Mouse (Mus musculus) bone marrow, adult 2 months (tissue): ENCODE measurements around the gene 1700003F12Rik. TPM values are rescaled to one million over a fixed set of nuclear protein-coding genes. Genes with fewer than 3 reads are reported as not detected.

Source experiments
- H3K27ac ChIP-seq: fragments of 200-500 bp; 2 replicates; pipeline ENCODE4 v1.5.1; 2012; ENCODE audit warnings: low read depth, mild to moderate bottlenecking, control low read depth, inconsistent platforms, low read length; ENCODE audit not compliant: control insufficient read depth, poor library complexity, insufficient read depth
- H3K4me1 ChIP-seq: fragments of 200-500 bp; 2 replicates; pipeline ENCODE4 v1.6.1; 2011; ENCODE audit warnings: low read length; ENCODE audit not compliant: control insufficient read depth, insufficient read depth
- H3K4me3 ChIP-seq: fragments of 200-500 bp; replicated peaks from 2 replicates; pipeline ENCODE3; 2011; ENCODE audit warnings: mild to moderate bottlenecking, low read depth, low read length, control low read depth; ENCODE audit not compliant: control insufficient read depth
- CTCF ChIP-seq: fragments of 200-500 bp; IDR thresholded peaks from 2 replicates; pipeline ENCODE4 v1.5.1; 2011; ENCODE audit warnings: low read length, control low read depth; ENCODE audit not compliant: control insufficient read depth, insufficient read depth
- POLR2A ChIP-seq: fragments of 200-500 bp; IDR thresholded peaks from 2 replicates; pipeline ENCODE4 v1.6.1; 2011; ENCODE audit warnings: low read depth, mild to moderate bottlenecking, control low read depth, low read length, borderline replicate concordance; ENCODE audit not compliant: control insufficient read depth
- WGBS: fragments of 180-500 bp; shearing (Covaris S2); methylation state at CpG from one replicate; pipeline ENCODE4 v1.1.7; 2018; 5-methylcytosine and 5-hydroxymethylcytosine counted together
- polyA plus RNA-seq: library from polyadenylated mRNA; stranded (reverse); fragments of >200 nt; gene quantifications from 2 replicates; pipeline ENCODE4 v1.2.4, GENCODE M21; 2011; ENCODE audit warnings: low replicate concordance; ENCODE audit not compliant: missing spikeins, insufficient read depth, insufficient read length

1700003F12Rik gene
- polyA plus RNA-seq, 1 experiment = not detected

DNA sequence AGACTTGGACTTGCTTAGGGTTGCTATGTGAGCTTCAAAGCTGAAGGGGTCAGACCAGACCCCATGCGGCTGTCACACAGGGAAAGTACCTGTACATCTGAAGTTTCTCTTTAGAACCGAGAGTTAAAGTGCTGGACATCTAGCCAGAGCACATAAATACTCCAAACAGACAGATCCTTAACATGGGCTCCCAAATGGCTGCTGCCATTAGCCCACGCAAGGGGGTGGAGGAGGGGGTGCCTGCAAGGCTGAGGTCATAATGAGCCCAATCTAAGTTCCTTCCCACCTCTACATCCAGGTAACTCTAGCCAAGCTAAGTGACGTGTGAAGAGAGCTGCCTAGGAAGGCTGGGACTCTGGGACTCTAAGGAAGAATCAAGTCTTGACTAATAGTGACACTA, 4.6 kb downstream of the 1700003F12Rik start, which contains the start of gene Actl10:
Gene Actl10, plus strand, starts transcription at position 301 of the 400 bp plus-strand sequence.
- WGBS = 76% methylated on average over 4 of the region's 4 CpGs
- TF ChIP-seq POLR2A = no peak
- no peak for TF ChIP-seq CTCF
- H3K4me1 ChIP-seq = peaks cover 2% of the 10 kb centered on the region; the same call in 1 of the 2 replicates
- H3K4me3 ChIP-seq = peak within 1 kb of the TSS; percentile 41
- H3K27ac ChIP-seq = no peak within 1 kb of the TSS; the same call in 1 of the 2 replicates

- H3K4me1 ChIP-seq = peaks cover 2% of the 10 kb centered on the region; the same call in 1 of the 2 replicates
- WGBS = 55% methylated on average over 21 of the region's 21 CpGs
- TF ChIP-seq CTCF = no peak
- no peak for TF ChIP-seq POLR2A
- no peak overlapping the region; the same call in 1 of the 2 replicates for H3K27ac ChIP-seq
- H3K4me3 ChIP-seq = no peak overlapping the region
These were observed 5.0 kb downstream of the 1700003F12Rik start for GRCm38 (mm10) chr2:154551927-154552326.

- 18% methylated on average over 27 of the region's 27 CpGs for WGBS
- no peak overlapping the region; the same call in 1 of the 2 replicates for H3K27ac ChIP-seq
- TF ChIP-seq CTCF = peak; percentile 78
- peak; percentile 32; the same call in 1 of the 2 replicates for TF ChIP-seq POLR2A
- H3K4me1 ChIP-seq = peaks cover 2% of the 10 kb centered on the region; the same call in 1 of the 2 replicates
- H3K4me3 ChIP-seq = peak overlapping the region; percentile 41
These were observed 5.6 kb downstream of the 1700003F12Rik start for GRCm38 (mm10) chr2:154552424-154552907.

- Histone ChIP-seq H3K4me1 (peaks cover 2% of the 10 kb centered on the region; the same call in 1 of the 2 replicates), H3K27ac (no peak overlapping the region), H3K4me3 (no peak overlapping the region)
- no peak for TF ChIP-seq CTCF
- TF ChIP-seq POLR2A = no peak
- 91% methylated on average over 6 of the region's 6 CpGs for WGBS
These were observed 8.3 kb downstream of the 1700003F12Rik start for GRCm38 (mm10) chr2:154555235-154555634.

DNA sequence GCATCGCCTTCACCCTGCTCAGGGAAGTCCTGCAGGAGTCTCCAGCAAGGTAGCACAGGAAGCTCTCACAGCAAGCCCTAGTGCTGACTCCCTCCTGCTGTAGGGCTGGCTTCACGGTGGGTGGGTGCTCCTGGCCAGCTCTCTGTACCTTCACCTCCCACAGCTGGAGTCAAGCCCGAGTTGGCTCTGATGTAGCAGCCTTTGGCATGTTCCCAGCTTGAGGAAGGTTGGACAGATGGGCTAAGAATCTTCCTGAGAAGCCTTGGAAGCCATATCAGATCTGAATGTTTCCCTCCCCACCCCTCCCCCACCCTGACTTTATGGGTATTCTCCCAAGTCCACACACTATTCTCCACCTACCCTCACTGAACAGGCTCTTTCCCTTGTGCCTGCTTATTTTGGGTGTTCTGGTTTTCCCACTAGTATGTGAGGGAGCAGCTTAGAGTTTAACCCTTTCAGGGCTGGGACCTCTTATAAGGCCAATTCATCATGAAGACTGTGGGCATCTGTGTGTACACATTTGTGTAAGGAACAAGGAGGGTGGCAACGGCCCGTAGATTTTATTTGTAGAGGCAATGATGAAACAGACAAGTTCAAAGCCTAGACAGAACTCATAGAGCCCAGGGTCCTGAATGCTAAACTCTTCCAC, 10.4 kb downstream of the 1700003F12Rik start:
- Histone ChIP-seq H3K27ac (no peak overlapping the region), H3K4me3 (no peak overlapping the region), H3K4me1 (0 out of 2 replicates have a peak, but pooled peaks cover 1% of the 10 kb centered on the region)
- TF ChIP-seq CTCF = no peak
- no peak for TF ChIP-seq POLR2A
- 66% methylated on average over 5 of the region's 5 CpGs for WGBS

GRCm38 (mm10) chr2:154558264-154559039, 11.6 kb downstream of the 1700003F12Rik start, which contains the start of gene Necab3:
TSS of gene Necab3 (minus strand) at chr2:154558890.
- H3K4me1 ChIP-seq = no peaks in the 10 kb centered on the region
- no peak within 1 kb of the TSS for H3K4me3 ChIP-seq
- 5% methylated on average over 34 of the region's 34 CpGs for WGBS
- TF ChIP-seq CTCF = no peak
- TF ChIP-seq POLR2A = peak; percentile 26; the same call in 1 of the 2 replicates
- H3K27ac ChIP-seq = no peak within 1 kb of the TSS

DNA sequence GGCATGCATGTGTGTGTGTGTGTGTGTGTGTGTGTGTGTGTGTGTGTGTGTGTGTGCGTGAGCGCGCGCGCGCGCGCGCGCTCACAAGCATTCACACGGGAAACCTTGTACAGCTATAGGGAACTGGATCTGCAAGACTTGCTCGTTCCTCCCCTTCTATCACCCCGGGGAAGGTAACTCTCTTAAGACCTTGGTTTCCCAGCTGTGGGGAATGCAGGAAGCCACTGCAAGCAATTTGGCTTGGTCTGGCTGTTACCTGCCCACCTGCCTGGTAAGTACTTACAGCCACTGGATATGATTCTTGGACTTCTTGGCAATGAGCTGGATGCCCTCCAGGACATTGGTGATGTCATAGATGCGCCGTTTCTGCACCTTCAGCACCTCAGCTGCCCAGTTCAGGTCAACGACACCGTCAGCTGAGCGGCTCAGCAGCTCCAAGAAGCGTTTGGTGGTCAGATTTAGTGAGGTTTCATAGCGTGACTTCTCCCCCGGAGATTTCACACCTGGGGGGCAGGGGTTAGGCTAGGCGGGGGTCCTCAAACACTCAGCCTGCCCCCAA, 16.8 kb downstream of the 1700003F12Rik start:
- TF ChIP-seq CTCF (no peak), POLR2A (no peak)
- Histone ChIP-seq H3K27ac (no peak overlapping the region), H3K4me3 (no peak overlapping the region), H3K4me1 (no peaks in the 10 kb centered on the region)
- WGBS = 92% methylated on average over 18 of the region's 22 CpGs
